Mouse (Mus musculus): Measurements from ENCODE around the gene Maco1. TPM values are rescaled to one million over a fixed set of nuclear protein-coding genes. Genes with fewer than 3 reads are reported as not detected.
A peak's percentile ranks its signal among the peaks of the same experiment; 100 is the strongest.

Gene Maco1
- polyA plus RNA-seq (2015; fragmentation: Nextera tagmentation; extraction: Ambion mirVana) = 30.6 and 30.8 TPM in 2 replicates

- H3K4me3 ChIP-seq (replicated peaks; ENCODE audit: low read length) = peak within 1 kb of the TSS; percentile 78
Measured at GRCm38 (mm10) chr4:134853259-134853636, at the start of gene Maco1. TSS of gene Maco1 (minus strand) at chr4:134853345.

GRCm38 (mm10) chr4:134901126-134901525 lies 48.0 kb upstream of the Maco1 start:
- Histone ChIP-seq H3K9me3 (replicated peaks; ENCODE audit: control insufficient read depth, low read length) (no peaks in the 10 kb centered on the region), H3K27ac (ENCODE audit: low read length) (no peak overlapping the region), H3K4me3 (replicated peaks; ENCODE audit: low read length) (no peak overlapping the region), H3K27me3 (ENCODE audit: control insufficient read depth, insufficient read depth, low read length) (no peaks in the 10 kb centered on the region), H3K9ac (ENCODE audit: low read length) (no peak overlapping the region), H3K36me3 (ENCODE audit: control insufficient read depth, insufficient read depth, low read length) (peaks cover 17% of the 10 kb centered on the region; the same call in 1 of the 2 replicates), H3K4me2 (ENCODE audit: low read depth, low read length) (no peak overlapping the region), H3K4me1 (ENCODE audit: control insufficient read depth, insufficient read depth, low read length) (no peaks in the 10 kb centered on the region)
- ATAC-seq (ENCODE audit: insufficient read depth, low FRiP score) = no peak
- 90% methylated on average over 8 of the region's 8 CpGs for WGBS

More at GRCm38 (mm10) chr4:134853259-134853636, at the start of gene Maco1:
- ATAC-seq (ENCODE audit: insufficient read depth, low FRiP score) = peak; percentile 97
- no peaks in the 10 kb centered on the region for H3K36me3 ChIP-seq (ENCODE audit: control insufficient read depth, insufficient read depth, low read length)
- peak within 1 kb of the TSS; percentile 85 for H3K27ac ChIP-seq (ENCODE audit: low read length)
- peaks cover 12% of the 10 kb centered on the region for H3K4me1 ChIP-seq (ENCODE audit: control insufficient read depth, insufficient read depth, low read length)
- no peaks in the 10 kb centered on the region for H3K27me3 ChIP-seq (ENCODE audit: control insufficient read depth, insufficient read depth, low read length)
- WGBS = 0% methylated on average over 38 of the region's 38 CpGs
- H3K9ac ChIP-seq (ENCODE audit: low read length) = peak within 1 kb of the TSS; percentile 94
- H3K9me3 ChIP-seq (replicated peaks; ENCODE audit: control insufficient read depth, low read length) = no peaks in the 10 kb centered on the region
- H3K4me2 ChIP-seq (ENCODE audit: low read depth, low read length) = peak within 1 kb of the TSS; percentile 92

- no peak overlapping the region for H3K27ac ChIP-seq (ENCODE audit: low read length)
- H3K36me3 ChIP-seq (ENCODE audit: control insufficient read depth, insufficient read depth, low read length) = peaks cover 10% of the 10 kb centered on the region; the same call in 1 of the 2 replicates
- 78% methylated on average over 6 of the region's 6 CpGs for WGBS
- H3K27me3 ChIP-seq (ENCODE audit: control insufficient read depth, insufficient read depth, low read length) = no peaks in the 10 kb centered on the region
- H3K4me2 ChIP-seq (ENCODE audit: low read depth, low read length) = no peak overlapping the region
- H3K4me3 ChIP-seq (replicated peaks; ENCODE audit: low read length) = no peak overlapping the region
- ATAC-seq (ENCODE audit: insufficient read depth, low FRiP score) = no peak
- no peaks in the 10 kb centered on the region for H3K4me1 ChIP-seq (ENCODE audit: control insufficient read depth, insufficient read depth, low read length)
- H3K9ac ChIP-seq (ENCODE audit: low read length) = no peak overlapping the region
- H3K9me3 ChIP-seq (replicated peaks; ENCODE audit: control insufficient read depth, low read length) = no peaks in the 10 kb centered on the region
Measured at GRCm38 (mm10) chr4:134897256-134897655, 44.1 kb upstream of the Maco1 start.

- Histone ChIP-seq H3K9ac (ENCODE audit: low read length) (no peak overlapping the region), H3K4me3 (replicated peaks; ENCODE audit: low read length) (no peak overlapping the region), H3K36me3 (ENCODE audit: control insufficient read depth, insufficient read depth, low read length) (0 out of 2 replicates have a peak, but pooled peaks cover 8% of the 10 kb centered on the region), H3K9me3 (replicated peaks; ENCODE audit: control insufficient read depth, low read length) (no peaks in the 10 kb centered on the region), H3K27ac (ENCODE audit: low read length) (no peak overlapping the region), H3K4me2 (ENCODE audit: low read depth, low read length) (no peak overlapping the region), H3K4me1 (ENCODE audit: control insufficient read depth, insufficient read depth, low read length) (no peaks in the 10 kb centered on the region), H3K27me3 (ENCODE audit: control insufficient read depth, insufficient read depth, low read length) (no peaks in the 10 kb centered on the region)
- 80% methylated on average over 6 of the region's 6 CpGs for WGBS
- no peak for ATAC-seq (ENCODE audit: insufficient read depth, low FRiP score)
Measured at GRCm38 (mm10) chr4:134892096-134892495, 39.0 kb upstream of the Maco1 start.

- no peak for ATAC-seq (ENCODE audit: insufficient read depth, low FRiP score)
- no peaks in the 10 kb centered on the region for H3K9me3 ChIP-seq (replicated peaks; ENCODE audit: control insufficient read depth, low read length)
- no peak overlapping the region for H3K9ac ChIP-seq (ENCODE audit: low read length)
- H3K4me3 ChIP-seq (replicated peaks; ENCODE audit: low read length) = no peak overlapping the region
- H3K4me1 ChIP-seq (ENCODE audit: control insufficient read depth, insufficient read depth, low read length) = 0 out of 2 replicates have a peak, but pooled peaks cover 2% of the 10 kb centered on the region
- H3K27me3 ChIP-seq (ENCODE audit: control insufficient read depth, insufficient read depth, low read length) = no peaks in the 10 kb centered on the region
- H3K4me2 ChIP-seq (ENCODE audit: low read depth, low read length) = no peak overlapping the region
- no peak overlapping the region for H3K27ac ChIP-seq (ENCODE audit: low read length)
- no peaks in the 10 kb centered on the region for H3K36me3 ChIP-seq (ENCODE audit: control insufficient read depth, insufficient read depth, low read length)
- 93% methylated on average over 4 of the region's 4 CpGs for WGBS
Measured at GRCm38 (mm10) chr4:134884364-134884763, 31.2 kb upstream of the Maco1 start.

GRCm38 (mm10) chr4:134883808-134884207 lies 30.7 kb upstream of the Maco1 start:
- no peaks in the 10 kb centered on the region for H3K9me3 ChIP-seq (replicated peaks; ENCODE audit: control insufficient read depth, low read length)
- peaks cover 5% of the 10 kb centered on the region; the same call in 1 of the 2 replicates for H3K4me1 ChIP-seq (ENCODE audit: control insufficient read depth, insufficient read depth, low read length)
- ATAC-seq (ENCODE audit: insufficient read depth, low FRiP score) = no peak
- H3K27me3 ChIP-seq (ENCODE audit: control insufficient read depth, insufficient read depth, low read length) = no peaks in the 10 kb centered on the region
- H3K36me3 ChIP-seq (ENCODE audit: control insufficient read depth, insufficient read depth, low read length) = no peaks in the 10 kb centered on the region
- H3K27ac ChIP-seq (ENCODE audit: low read length) = no peak overlapping the region
- 79% methylated on average over 10 of the region's 10 CpGs for WGBS
- H3K4me2 ChIP-seq (ENCODE audit: low read depth, low read length) = no peak overlapping the region
- no peak overlapping the region for H3K4me3 ChIP-seq (replicated peaks; ENCODE audit: low read length)
- no peak overlapping the region for H3K9ac ChIP-seq (ENCODE audit: low read length)

GRCm38 (mm10) chr4:134883266-134883665 lies 30.1 kb upstream of the Maco1 start:
- H3K36me3 ChIP-seq (ENCODE audit: control insufficient read depth, insufficient read depth, low read length) = no peaks in the 10 kb centered on the region
- ATAC-seq (ENCODE audit: insufficient read depth, low FRiP score) = no peak
- H3K4me1 ChIP-seq (ENCODE audit: control insufficient read depth, insufficient read depth, low read length) = peaks cover 5% of the 10 kb centered on the region; the same call in 1 of the 2 replicates
- WGBS = 31% methylated on average over 7 of the region's 7 CpGs
- H3K27me3 ChIP-seq (ENCODE audit: control insufficient read depth, insufficient read depth, low read length) = no peaks in the 10 kb centered on the region
- no peak overlapping the region for H3K27ac ChIP-seq (ENCODE audit: low read length)
- no peaks in the 10 kb centered on the region for H3K9me3 ChIP-seq (replicated peaks; ENCODE audit: control insufficient read depth, low read length)
- H3K9ac ChIP-seq (ENCODE audit: low read length) = no peak overlapping the region
- no peak overlapping the region for H3K4me3 ChIP-seq (replicated peaks; ENCODE audit: low read length)
- H3K4me2 ChIP-seq (ENCODE audit: low read depth, low read length) = no peak overlapping the region

GRCm38 (mm10) chr4:134880041-134880440 lies 26.9 kb upstream of the Maco1 start:
- no peak overlapping the region for H3K27ac ChIP-seq (ENCODE audit: low read length)
- H3K27me3 ChIP-seq (ENCODE audit: control insufficient read depth, insufficient read depth, low read length) = no peaks in the 10 kb centered on the region
- 44% methylated on average over 6 of the region's 6 CpGs for WGBS
- peaks cover 5% of the 10 kb centered on the region; the same call in 1 of the 2 replicates for H3K4me1 ChIP-seq (ENCODE audit: control insufficient read depth, insufficient read depth, low read length)
- no peak for ATAC-seq (ENCODE audit: insufficient read depth, low FRiP score)
- H3K4me3 ChIP-seq (replicated peaks; ENCODE audit: low read length) = no peak overlapping the region
- H3K9ac ChIP-seq (ENCODE audit: low read length) = 0 out of 2 replicates have a peak overlapping the region, but pooled peaks have one; percentile 4
- H3K36me3 ChIP-seq (ENCODE audit: control insufficient read depth, insufficient read depth, low read length) = no peaks in the 10 kb centered on the region
- H3K9me3 ChIP-seq (replicated peaks; ENCODE audit: control insufficient read depth, low read length) = no peaks in the 10 kb centered on the region
- H3K4me2 ChIP-seq (ENCODE audit: low read depth, low read length) = peak overlapping the region; percentile 70

GRCm38 (mm10) chr4:134879410-134879981 lies 26.4 kb upstream of the Maco1 start:
- no peaks in the 10 kb centered on the region for H3K9me3 ChIP-seq (replicated peaks; ENCODE audit: control insufficient read depth, low read length)
- peak overlapping the region; percentile 70 for H3K4me2 ChIP-seq (ENCODE audit: low read depth, low read length)
- ATAC-seq (ENCODE audit: insufficient read depth, low FRiP score) = no peak
- H3K27ac ChIP-seq (ENCODE audit: low read length) = no peak overlapping the region
- H3K27me3 ChIP-seq (ENCODE audit: control insufficient read depth, insufficient read depth, low read length) = no peaks in the 10 kb centered on the region
- peak overlapping the region; percentile 41 for H3K4me3 ChIP-seq (replicated peaks; ENCODE audit: low read length)
- H3K4me1 ChIP-seq (ENCODE audit: control insufficient read depth, insufficient read depth, low read length) = peaks cover 5% of the 10 kb centered on the region; the same call in 1 of the 2 replicates
- WGBS = 4% methylated on average over 17 of the region's 17 CpGs
- peak overlapping the region; percentile 4 for H3K9ac ChIP-seq (ENCODE audit: low read length)
- no peaks in the 10 kb centered on the region for H3K36me3 ChIP-seq (ENCODE audit: control insufficient read depth, insufficient read depth, low read length)

Data from stomach, embryonic 16.5 days (tissue).